Mouse (Mus musculus) CH12F3 (cell line): ENCODE data around the gene Tnrc6c.

Experiments used
- in situ Hi-C: fragments of 300-500 bp; cut with MboI; formaldehyde crosslinking; loops from 2 replicates; pipeline ENCODE4 v1.14.3; 2020; ENCODE audit warnings: low sequenced_read_pairs

Gene Tnrc6c

GRCm38 (mm10) chr11:117762246-117762645 is 108.2 kb downstream of the Tnrc6c start:
- in situ Hi-C loops, result no loop called here

GRCm38 (mm10) chr11:117764319-117764718 is 110.2 kb downstream of the Tnrc6c start:
- in situ Hi-C loops, result no loop called here

GRCm38 (mm10) chr11:117765361-117765760 is 111.3 kb downstream of the Tnrc6c start:
- in situ Hi-C loops, result no loop called here

DNA sequence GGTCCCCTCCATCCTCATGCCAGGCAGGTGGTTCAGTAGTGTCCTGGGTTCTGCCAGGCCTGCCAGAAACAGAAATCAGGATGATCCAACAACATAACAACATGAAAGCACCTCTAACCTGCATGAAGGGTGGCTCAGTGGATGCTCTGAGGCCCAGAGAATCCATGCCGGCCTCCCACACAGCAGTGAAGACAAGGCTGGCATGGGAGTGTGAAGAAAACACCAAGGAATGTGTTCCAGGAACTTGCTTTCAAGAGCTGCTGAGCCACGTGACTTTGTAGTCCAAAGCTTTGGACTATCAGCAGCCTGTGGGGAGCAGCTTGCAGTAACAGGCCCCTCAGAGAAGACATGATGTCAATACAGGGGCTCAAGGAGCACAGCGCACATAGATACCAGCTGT is 112.2 kb downstream of the Tnrc6c start:
- in situ Hi-C loops, result no loop called here

DNA sequence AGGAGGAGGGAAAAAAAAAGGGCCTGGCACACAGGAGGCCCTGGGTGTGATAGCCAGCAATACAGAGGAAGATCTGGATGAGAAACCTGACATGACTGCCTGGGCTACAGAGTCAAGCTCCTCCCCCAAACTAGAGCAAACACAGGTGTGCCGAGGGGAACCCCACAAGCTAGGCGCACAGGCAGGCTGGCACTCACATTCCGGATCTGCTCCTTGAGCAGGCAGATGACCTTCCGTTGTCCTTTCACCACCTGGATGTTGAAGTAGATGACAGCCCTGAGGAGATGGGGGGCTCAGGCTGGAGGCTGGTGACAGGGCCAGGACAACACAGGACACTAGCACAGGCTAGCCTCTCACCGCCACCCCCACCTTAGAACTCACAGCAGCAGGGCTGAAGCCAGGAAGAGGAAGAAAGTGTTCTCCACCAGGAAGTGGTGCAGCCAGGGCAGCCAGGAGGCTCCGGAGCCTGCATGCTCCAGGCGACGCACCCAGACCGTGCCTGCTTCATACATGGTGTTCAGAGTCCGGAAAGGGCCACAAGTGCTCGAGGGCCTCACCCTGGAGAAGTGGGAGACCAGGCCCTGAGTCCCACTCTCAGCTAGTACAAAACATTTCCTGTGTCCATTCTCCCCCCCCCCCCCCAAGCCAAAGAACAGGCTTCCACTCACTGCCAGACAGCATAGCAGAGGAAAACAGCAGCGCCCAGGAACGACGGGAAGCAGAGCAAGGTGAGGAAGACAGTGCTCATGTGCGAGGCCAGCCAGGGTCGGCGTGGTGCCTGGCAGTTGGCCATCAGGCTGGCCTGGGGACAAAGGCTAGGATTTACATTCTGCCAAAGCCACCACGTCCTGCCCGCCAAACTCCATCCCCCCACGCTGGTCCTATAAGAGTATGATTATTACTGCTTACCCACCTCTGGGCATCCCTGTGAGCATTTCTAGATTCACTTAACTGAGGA is 114.9 kb downstream of the Tnrc6c start:
- in situ Hi-C loops, result no loop called here

DNA sequence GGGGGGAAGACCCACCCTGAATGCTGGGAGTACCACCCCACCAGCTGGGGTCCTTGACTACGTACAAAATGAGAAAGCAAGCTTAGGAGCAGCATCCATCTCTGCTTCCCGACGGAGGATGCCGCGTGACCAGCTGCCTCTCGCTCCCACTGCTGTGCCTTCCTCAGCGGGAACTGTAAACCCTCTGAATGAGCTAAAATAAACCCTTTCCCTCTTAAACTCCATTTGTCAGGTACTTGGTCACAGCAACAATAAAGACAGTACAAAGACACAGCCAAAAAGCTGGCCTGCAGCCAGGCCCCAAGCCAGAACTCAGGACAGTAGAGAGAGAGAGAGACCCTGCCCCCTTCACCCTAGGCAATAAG is 115.6 kb downstream of the Tnrc6c start:
- in situ Hi-C loops, result no loop called here

DNA sequence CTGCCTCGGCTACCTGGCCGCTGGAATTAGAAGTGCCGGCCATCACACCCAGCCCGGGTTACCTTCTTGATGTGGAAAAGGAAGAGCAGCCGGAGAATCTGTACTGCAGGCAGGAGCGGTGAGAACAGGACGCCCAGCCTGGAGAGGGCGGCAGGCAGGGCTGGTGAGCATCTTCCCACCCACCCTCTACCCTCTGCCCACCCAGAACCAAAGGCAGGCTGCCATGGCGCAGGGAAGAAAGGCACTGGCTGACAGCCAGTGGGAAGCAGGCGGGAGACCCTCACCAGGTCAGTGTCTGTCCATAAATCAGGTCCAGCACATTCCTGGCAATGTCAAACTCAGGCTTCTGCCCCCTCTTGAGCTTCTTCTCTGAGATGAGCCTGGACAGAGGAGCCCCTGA is 116.3 kb downstream of the Tnrc6c start:
- in situ Hi-C loops, result no loop called here

- in situ Hi-C loops, result no loop called here
Observed at GRCm38 (mm10) chr11:117772352-117772751, 118.3 kb downstream of the Tnrc6c start.

DNA sequence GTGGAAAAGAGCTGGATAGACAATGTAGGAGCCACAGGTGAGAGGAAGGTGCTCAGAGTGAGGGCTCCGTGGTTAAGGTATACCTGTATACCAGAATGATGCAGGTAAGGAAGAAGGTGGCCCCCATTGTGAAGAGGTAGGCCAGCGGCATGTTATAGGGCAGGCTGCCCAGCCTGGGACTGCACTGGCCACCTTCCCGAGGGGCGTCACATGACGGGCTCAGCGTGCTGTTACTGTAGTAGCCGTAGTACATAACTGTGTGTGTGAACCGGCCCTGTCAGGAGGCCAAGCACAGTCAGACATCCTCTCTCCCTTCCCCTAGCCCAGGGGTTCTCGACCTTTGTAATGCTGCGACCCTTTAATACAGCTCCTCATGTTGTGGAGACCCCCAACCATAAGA is 120.8 kb downstream of the Tnrc6c start:
- in situ Hi-C loops, result no loop called here

DNA sequence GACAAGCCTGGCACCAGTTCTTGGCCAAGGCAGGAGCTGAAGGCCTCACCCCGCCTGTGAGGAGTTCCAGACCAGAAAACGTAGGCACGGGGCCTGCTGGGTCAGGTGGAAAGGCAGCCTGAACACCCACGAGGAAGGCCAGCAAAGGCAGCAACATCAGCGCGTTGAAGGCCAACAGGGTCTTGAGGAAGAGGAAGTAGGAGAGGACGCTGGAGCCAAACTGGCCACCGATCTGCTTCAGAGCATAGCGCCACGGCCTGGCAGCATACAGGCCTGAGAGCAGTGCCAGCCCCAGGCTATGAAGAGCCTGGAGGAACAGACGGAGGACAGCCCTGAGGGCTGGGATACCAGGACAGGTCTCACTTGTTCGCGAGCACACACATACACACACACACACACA is 121.5 kb downstream of the Tnrc6c start:
- in situ Hi-C loops, result no loop called here

GRCm38 (mm10) chr11:117776085-117776792 is 122.2 kb downstream of the Tnrc6c start:
- in situ Hi-C loops, result no loop called here

GRCm38 (mm10) chr11:117777111-117777510 is 123.0 kb downstream of the Tnrc6c start:
- in situ Hi-C loops, result no loop called here

GRCm38 (mm10) chr11:117778031-117778430 is 123.9 kb downstream of the Tnrc6c start:
- in situ Hi-C loops, result no loop called here

- in situ Hi-C loops, result no loop called here
Observed at GRCm38 (mm10) chr11:117778851-117779433, 124.9 kb downstream of the Tnrc6c start.

DNA sequence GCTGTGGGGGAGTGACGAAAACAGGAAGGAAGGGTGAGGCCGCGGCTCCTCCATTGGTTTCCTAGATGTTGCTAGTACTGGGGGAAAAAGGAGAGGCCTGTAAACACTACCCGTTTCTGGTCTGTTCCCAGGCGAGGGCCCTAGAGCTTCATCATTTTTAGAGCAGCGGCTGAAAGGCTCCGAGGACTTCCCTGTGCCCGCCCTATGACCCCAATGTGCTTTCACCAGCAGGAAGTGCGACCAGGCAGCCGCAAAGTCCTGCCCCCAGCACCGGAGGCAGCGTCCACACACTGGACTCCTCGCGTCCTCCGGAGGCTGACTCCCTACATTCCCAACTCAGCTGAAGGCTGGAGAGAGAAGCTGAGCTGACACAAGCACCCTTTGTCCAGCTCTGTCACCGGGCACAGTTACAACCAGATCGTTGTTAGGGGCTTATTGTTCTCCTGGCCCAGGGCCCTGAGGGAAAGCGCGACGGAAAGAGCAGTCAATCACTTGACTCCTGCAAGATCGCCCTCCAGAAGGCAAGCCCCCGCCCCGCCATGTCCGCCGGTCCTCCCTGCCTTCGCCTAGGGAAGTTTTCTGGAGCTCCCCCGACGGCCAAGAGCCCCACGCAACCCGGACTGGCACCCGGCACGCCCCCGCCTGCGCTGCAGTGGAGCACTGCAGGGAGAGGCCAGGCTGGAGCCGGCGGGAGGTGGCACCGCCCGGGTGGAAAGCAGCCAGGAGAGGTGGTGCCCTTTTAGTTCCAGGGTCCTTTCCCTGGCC is 125.5 kb downstream of the Tnrc6c start:
- in situ Hi-C loops, result no loop called here

GRCm38 (mm10) chr11:117780199-117780515 is 126.1 kb downstream of the Tnrc6c start:
- in situ Hi-C loops, result no loop called here

- in situ Hi-C loops, result no loop called here
Observed at GRCm38 (mm10) chr11:117780582-117781111, 126.6 kb downstream of the Tnrc6c start.

DNA sequence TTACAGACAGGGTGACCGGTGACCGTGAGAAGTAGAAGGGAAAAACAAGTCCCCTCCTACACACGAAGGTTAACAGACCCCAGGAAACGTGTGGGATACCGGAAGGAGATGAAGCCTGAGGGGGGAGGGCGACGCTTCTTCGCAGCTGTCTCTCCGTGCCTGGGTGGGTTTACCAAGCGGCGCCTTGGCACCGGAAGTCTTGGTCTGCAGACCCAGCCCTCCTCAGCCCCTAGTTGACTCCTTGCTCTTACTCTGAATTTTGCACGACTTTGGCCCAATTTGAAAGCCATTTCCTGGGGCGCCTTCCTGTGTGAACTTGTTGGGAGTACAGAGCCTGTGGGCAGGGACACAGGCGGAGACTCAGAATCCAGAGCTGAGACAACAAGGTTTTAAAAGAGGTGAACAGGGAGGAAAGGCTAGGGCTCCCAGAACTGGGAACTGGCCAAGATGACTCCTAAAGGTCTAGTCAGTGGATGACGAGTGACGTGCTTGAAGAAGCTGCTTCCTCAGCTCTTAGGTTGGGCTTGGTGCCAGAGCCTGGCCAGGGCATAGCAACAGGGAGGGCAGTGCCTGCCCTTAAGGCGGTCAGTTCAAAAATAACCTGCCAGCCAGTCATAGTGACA is 127.2 kb downstream of the Tnrc6c start:
- in situ Hi-C loops, result no loop called here

GRCm38 (mm10) chr11:117781993-117782704 is 128.1 kb downstream of the Tnrc6c start, which contains the start of the genes Tmc8 and Tmc6:
Tmc8 (plus strand) TSS chr11:117782076.
Tmc6 (minus strand) TSS chr11:117782198.
- in situ Hi-C loops, result no loop called here

DNA sequence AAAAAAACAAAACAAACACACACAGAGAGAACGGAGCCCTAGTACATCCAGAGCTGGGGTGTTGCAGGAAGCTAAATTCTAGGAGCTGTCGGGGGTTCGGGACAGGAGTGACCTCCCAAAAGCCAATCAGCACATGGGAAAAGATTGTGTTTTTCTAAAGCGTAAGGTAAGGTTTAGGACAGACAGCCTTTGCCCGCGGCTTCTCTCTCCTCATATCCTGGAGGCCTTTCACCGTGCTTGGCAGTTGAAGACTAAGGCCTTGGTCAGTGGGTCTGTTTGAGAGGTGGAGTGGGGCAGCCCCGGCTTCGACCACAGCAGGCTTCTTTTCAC is 128.6 kb downstream of the Tnrc6c start:
- in situ Hi-C loops, result no loop called here
